20 mouse cellular contexts compared by ENCODE assay signal in the genomic region with DNA sequence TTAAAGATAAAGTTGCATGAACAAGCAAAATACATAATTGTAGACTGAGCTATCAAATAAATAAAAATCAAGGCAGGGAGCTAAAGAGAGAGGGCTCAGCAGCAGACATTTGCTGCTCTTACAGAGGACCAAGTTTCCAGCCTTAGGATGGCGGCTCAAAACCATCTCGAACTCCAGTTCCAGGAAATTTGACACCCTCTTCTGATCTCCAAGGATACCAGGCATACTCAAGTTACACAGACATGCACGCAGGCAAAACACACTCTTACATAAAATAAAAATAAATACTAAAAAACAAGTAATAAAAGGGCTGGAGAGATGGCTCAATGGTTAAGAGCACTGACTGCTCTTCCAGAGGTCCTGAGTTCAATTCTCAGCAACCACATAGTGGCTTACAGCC.
"Had no signal": no experiment of that assay in that cellular context is flagged by ENCODE, and none has a peak within 500 bp of the region (broad histone marks: within the 10 kb centered on the region; RNA-seq: fewer than 3 reads in every experiment).

No protein-coding gene starts in this region.

- H3K9me3 ChIP-seq: limb, embryonic 12.5 days; limb, embryonic 15.5 days; megakaryocyte, embryonic 14.5 days; midbrain, embryonic 10.5 days; midbrain, embryonic 13.5 days; neural tube, embryonic 13.5 days had no signal

- H3K4me2 ChIP-seq: limb, embryonic 12.5 days; limb, embryonic 15.5 days; liver, embryonic 11.5 days; midbrain, embryonic 13.5 days; neural tube, embryonic 13.5 days had no signal

- H3K27ac ChIP-seq: liver, embryonic 14.5 days; midbrain, embryonic 10.5 days; midbrain, embryonic 13.5 days; neural tube, embryonic 13.5 days had no signal

- DNase-seq: kidney, adult 18-20 months; kidney, adult 9 months; kidney, postnatal 14 days; kidney, postnatal 4 days; left cerebral cortex, postnatal 4 days; liver, postnatal 0 days; retina, postnatal 1 day; thymus, adult 18-20 months; thymus, postnatal 36 days had no signal

- H3K27me3 ChIP-seq: limb, embryonic 12.5 days; limb, embryonic 15.5 days; midbrain, embryonic 13.5 days; neural tube, embryonic 13.5 days had no signal

- H3K9ac ChIP-seq: limb, embryonic 12.5 days; limb, embryonic 15.5 days; liver, embryonic 14.5 days; liver, postnatal 0 days; midbrain, embryonic 13.5 days; neural tube, embryonic 13.5 days had no signal

- ATAC-seq: intestine, embryonic 16.5 days; liver, postnatal 0 days; midbrain, embryonic 13.5 days; midbrain, embryonic 16.5 days had no signal

- H3K36me3 ChIP-seq: limb, embryonic 12.5 days; limb, embryonic 15.5 days; midbrain, embryonic 10.5 days; midbrain, embryonic 13.5 days; neural tube, embryonic 13.5 days had no signal

- H3K4me3 ChIP-seq: limb, embryonic 12.5 days; limb, embryonic 15.5 days; megakaryocyte, embryonic 14.5 days; midbrain, embryonic 10.5 days; midbrain, embryonic 13.5 days; myocyte; neural tube, embryonic 13.5 days had no signal
